Mouse (Mus musculus) E14TG2a.4 (cell line): ENCODE data around the gene Cdc37l1.

Experiments used
- H3K27me3 ChIP-seq: 2 replicates; pipeline ENCODE4 v1.6.1; 2014; ENCODE audit warnings: low read length, control low read depth; ENCODE audit not compliant: insufficient read depth
- H3K36me3 ChIP-seq: 2 replicates; pipeline ENCODE4 v1.6.1; 2014; ENCODE audit warnings: low read length, control low read depth; ENCODE audit not compliant: insufficient read depth
- H3K4me1 ChIP-seq: replicated peaks from 2 replicates; pipeline ENCODE4 v1.6.1; 2014; ENCODE audit warnings: low read depth, low read length, control low read depth
- H3K4me3 ChIP-seq: replicated peaks from 2 replicates; pipeline ENCODE4 v1.5.1; 2014; ENCODE audit warnings: mild to moderate bottlenecking, low read length
- H3K9me3 ChIP-seq: 2 replicates; pipeline ENCODE4 v1.6.1; 2014; ENCODE audit warnings: low read length, control low read depth
- CTCF ChIP-seq: conservative IDR thresholded peaks from 2 replicates; pipeline ENCODE4 v1.5.1; 2014; ENCODE audit warnings: low read length
- NANOG ChIP-seq: IDR thresholded peaks from 2 replicates; pipeline ENCODE4 v1.6.1; 2014; ENCODE audit warnings: borderline replicate concordance, low read length, mixed read lengths
- POU5F1 ChIP-seq: IDR thresholded peaks from 2 replicates; pipeline ENCODE4 v1.6.1; 2014; ENCODE audit warnings: low read length, borderline replicate concordance

Cdc37l1 gene

GRCm38 (mm10) chr19:29058741-29059140 lies 68.6 kb downstream of the Cdc37l1 start:
- peaks cover 3% of the 10 kb centered on the region; the same call in 1 of the 2 replicates for H3K36me3 ChIP-seq
- H3K4me1 ChIP-seq: peaks cover 48% of the 10 kb centered on the region
- H3K4me3 ChIP-seq: peak overlapping the region; percentile 75
- no peaks in the 10 kb centered on the region for H3K27me3 ChIP-seq
- TF ChIP-seq POU5F1 (no peak), NANOG (no peak), CTCF (no peak)
- no peaks in the 10 kb centered on the region for H3K9me3 ChIP-seq

GRCm38 (mm10) chr19:29059688-29060087 lies 69.5 kb downstream of the Cdc37l1 start:
- TF ChIP-seq CTCF (peak; percentile 56), POU5F1 (no peak), NANOG (no peak)
- H3K4me3 ChIP-seq: peak overlapping the region; percentile 23; the same call in 1 of the 2 replicates

GRCm38 (mm10) chr19:29060299-29060698 lies 70.1 kb downstream of the Cdc37l1 start:
- no peaks in the 10 kb centered on the region for H3K9me3 ChIP-seq
- no peaks in the 10 kb centered on the region for H3K27me3 ChIP-seq
- peaks cover 58% of the 10 kb centered on the region for H3K4me1 ChIP-seq
- TF ChIP-seq POU5F1: no peak
- TF ChIP-seq NANOG: no peak
- TF ChIP-seq CTCF: no peak
- peaks cover 3% of the 10 kb centered on the region; the same call in 1 of the 2 replicates for H3K36me3 ChIP-seq
- H3K4me3 ChIP-seq: peak overlapping the region; percentile 23; the same call in 1 of the 2 replicates

More at GRCm38 (mm10) chr19:29059688-29060087, 69.5 kb downstream of the Cdc37l1 start:
- Histone ChIP-seq H3K27me3 (no peaks in the 10 kb centered on the region), H3K9me3 (no peaks in the 10 kb centered on the region), H3K4me1 (peaks cover 56% of the 10 kb centered on the region), H3K36me3 (peaks cover 3% of the 10 kb centered on the region; the same call in 1 of the 2 replicates)

DNA sequence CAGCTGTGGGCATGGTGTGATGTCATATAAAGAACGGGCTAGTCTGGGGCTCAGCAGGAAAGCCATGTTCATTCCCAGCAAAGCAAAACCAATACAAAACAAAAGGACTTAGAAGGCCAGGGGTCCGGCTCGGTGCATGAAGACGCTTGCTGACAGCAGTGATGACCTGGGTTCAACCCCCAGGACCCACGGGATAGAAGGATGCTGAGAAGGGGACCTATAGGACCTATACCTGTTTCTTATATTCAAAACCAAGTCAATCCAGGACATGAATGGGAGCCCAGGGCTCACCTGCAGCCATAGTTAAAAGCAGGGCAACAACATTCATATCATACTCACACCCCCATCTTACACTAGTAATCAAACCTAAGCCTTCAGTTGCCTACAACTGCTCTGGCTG lies 72.9 kb downstream of the Cdc37l1 start:
- Histone ChIP-seq H3K4me1 (peaks cover 62% of the 10 kb centered on the region), H3K27me3 (no peaks in the 10 kb centered on the region), H3K9me3 (no peaks in the 10 kb centered on the region), H3K36me3 (no peaks in the 10 kb centered on the region), H3K4me3 (no peak overlapping the region)
- TF ChIP-seq POU5F1 (no peak), CTCF (no peak), NANOG (no peak)

DNA sequence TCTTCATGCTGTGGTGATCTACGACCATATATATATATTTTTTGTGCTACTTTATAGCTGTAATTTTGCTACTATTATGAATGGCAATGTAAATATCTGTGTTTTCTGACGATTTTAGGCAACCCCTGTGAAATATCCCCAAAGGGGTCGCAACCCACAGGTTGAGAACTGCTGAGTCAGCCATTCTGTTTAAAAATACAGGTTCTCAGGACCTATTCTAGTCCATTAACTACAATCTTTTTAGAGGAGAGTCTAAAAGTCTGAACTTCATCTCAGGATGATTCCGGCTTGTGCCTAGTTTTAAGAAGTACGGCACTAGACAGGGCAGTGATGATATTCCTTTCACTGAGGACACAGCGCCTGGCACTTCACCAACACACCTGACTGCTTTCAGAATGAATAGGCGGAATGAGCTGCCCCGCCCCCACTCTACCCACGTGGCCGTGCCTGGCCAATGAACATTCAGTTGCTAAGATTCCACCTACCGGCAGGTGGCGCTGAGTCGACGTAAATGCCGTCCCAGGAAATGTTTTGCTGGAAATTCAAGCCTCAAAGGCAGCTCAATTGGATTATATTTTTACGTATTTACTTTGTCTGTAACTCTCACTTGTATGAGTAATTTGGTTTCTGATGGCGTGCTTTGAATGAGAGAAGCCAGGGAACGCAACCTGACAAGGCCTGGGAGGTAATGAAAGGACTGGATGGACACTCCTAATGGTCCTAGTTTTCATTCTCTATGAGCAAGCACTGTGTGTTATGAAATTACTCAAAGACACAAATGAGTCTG lies 73.6 kb downstream of the Cdc37l1 start:
- H3K4me1 ChIP-seq: peaks cover 61% of the 10 kb centered on the region
- H3K36me3 ChIP-seq: no peaks in the 10 kb centered on the region
- peak; percentile 53 for TF ChIP-seq CTCF
- no peak for TF ChIP-seq NANOG
- no peaks in the 10 kb centered on the region for H3K27me3 ChIP-seq
- no peaks in the 10 kb centered on the region for H3K9me3 ChIP-seq
- peak overlapping the region; percentile 68 for H3K4me3 ChIP-seq

- Histone ChIP-seq H3K4me1 (peaks cover 62% of the 10 kb centered on the region), H3K9me3 (no peaks in the 10 kb centered on the region), H3K27me3 (no peaks in the 10 kb centered on the region), H3K36me3 (peaks cover 6% of the 10 kb centered on the region; the same call in 1 of the 2 replicates), H3K4me3 (peak overlapping the region; percentile 68)
- no peak for TF ChIP-seq CTCF
These were observed 74.4 kb downstream of the Cdc37l1 start for GRCm38 (mm10) chr19:29064451-29065102.

DNA sequence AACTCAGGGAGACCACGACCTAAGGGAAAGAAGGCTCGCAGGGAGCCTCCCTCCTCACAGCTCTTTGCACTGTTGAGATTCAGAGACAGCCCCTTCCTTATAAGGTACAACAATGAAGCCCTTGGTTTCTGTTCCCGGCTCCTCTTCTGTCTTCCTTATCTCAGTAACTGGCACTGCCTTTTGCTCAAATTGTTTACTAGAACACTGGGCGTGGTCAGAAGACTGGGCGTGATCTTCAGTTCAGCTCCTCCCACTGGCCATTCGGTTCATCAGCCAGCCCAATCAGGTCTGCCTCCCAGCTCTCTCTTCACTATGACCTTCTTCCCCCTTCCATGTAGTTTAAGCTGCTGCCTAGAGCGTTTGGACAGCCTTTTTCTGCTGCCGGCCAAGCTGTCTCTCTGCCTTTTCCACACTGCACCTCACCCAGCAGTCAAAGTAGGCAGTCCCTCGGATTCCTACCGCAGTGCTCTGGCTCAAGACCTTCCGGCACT lies 76.9 kb downstream of the Cdc37l1 start:
- no peak for TF ChIP-seq CTCF
- no peak for TF ChIP-seq POU5F1
- no peaks in the 10 kb centered on the region for H3K9me3 ChIP-seq
- peaks cover 46% of the 10 kb centered on the region for H3K4me1 ChIP-seq

DNA sequence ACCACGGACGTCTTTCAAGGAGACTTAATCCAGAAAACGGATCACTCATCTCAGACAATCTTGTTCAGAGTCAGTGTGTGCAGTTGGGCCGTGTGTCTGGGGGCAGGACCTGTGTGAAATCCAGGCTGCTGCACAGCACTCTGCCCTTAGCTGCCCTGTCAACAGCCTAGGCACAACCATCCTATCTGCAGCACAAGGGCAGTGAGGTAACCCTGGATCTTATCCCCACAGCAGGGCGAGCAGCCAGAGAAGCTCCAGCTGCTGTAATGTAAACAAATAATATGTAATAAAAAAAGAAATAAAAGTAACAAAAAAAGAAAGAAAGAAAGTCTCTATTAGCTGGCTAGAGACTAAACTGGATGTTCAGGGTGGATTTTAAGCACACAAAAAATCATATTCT lies 79.0 kb downstream of the Cdc37l1 start:
- no peaks in the 10 kb centered on the region for H3K27me3 ChIP-seq
- no peaks in the 10 kb centered on the region for H3K9me3 ChIP-seq
- peaks cover 14% of the 10 kb centered on the region for H3K36me3 ChIP-seq
- no peak for TF ChIP-seq NANOG
- no peak for TF ChIP-seq POU5F1
- TF ChIP-seq CTCF: no peak
- H3K4me1 ChIP-seq: peaks cover 41% of the 10 kb centered on the region
- no peak overlapping the region for H3K4me3 ChIP-seq

More for the DNA sequence above, 76.9 kb downstream of the Cdc37l1 start:
- Histone ChIP-seq H3K36me3 (peaks cover 9% of the 10 kb centered on the region; the same call in 1 of the 2 replicates), H3K27me3 (no peaks in the 10 kb centered on the region), H3K4me3 (peak overlapping the region; percentile 72)
